Mouse (Mus musculus) heart, embryonic 14.5 days (tissue): ENCODE measurements around the gene Lca5l. TPM values are rescaled to one million over a fixed set of nuclear protein-coding genes. Genes with fewer than 3 reads are reported as not detected.

Source experiments
- ATAC-seq: fragments of 200-750 bp; cut with Nextera tagmentation; 2 replicates; pipeline ENCODE4 v1.8.0; 2017; ENCODE audit warnings: low read depth, moderate TSS enrichment; ENCODE audit not compliant: insufficient number of reproducible peaks, insufficient read depth, low FRiP score
- H3K27ac ChIP-seq, 2 experiments: fragments of 200-500 bp in 1 of 2; fragments of 300-500 bp in 1 of 2; sonication (generic) in 1 of 2; replicated peaks in 1 of 2; 2 replicates each; pipeline ENCODE4 v1.5.1; 2012 to 2014; ENCODE audit warnings: low read depth in 2 of 2, low read length in 2 of 2, control low read depth in 1 of 2, mild to moderate bottlenecking in 1 of 2, mixed read lengths in 1 of 2; ENCODE audit not compliant: control insufficient read depth in 1 of 2, insufficient read depth in 1 of 2
- H3K27me3 ChIP-seq: fragments of 300-500 bp; sonication (generic); 2 replicates; pipeline ENCODE4 v1.6.1; 2014; ENCODE audit warnings: mild to moderate bottlenecking, low read length, control low read depth; ENCODE audit not compliant: control insufficient read depth, insufficient read depth
- H3K36me3 ChIP-seq: fragments of 300-500 bp; sonication (generic); 2 replicates; pipeline ENCODE4 v1.6.1; 2014; ENCODE audit warnings: mild to moderate bottlenecking, control low read depth, low read length, mixed read lengths; ENCODE audit not compliant: control insufficient read depth, insufficient read depth
- H3K4me1 ChIP-seq, 2 experiments: fragments of 200-500 bp in 1 of 2; fragments of 300-500 bp in 1 of 2; sonication (generic) in 1 of 2; 2 replicates each; pipeline ENCODE4 v1.6.1; 2012 to 2014; ENCODE audit warnings: low read length in 2 of 2, control low read depth in 1 of 2, mixed read lengths in 1 of 2; ENCODE audit not compliant: control insufficient read depth in 2 of 2, insufficient read depth in 2 of 2
- H3K4me2 ChIP-seq: fragments of 300-500 bp; sonication (generic); 2 replicates; pipeline ENCODE4 v1.6.1; 2014; ENCODE audit warnings: mild to moderate bottlenecking, low read length
- H3K4me3 ChIP-seq, 2 experiments: fragments of 200-500 bp in 1 of 2; fragments of 300-500 bp in 1 of 2; sonication (generic) in 1 of 2; 2 replicates each; pipeline ENCODE4 v1.5.1; 2012 to 2014; ENCODE audit warnings: low read length in 2 of 2, mild to moderate bottlenecking in 2 of 2, control low read depth in 1 of 2, low read depth in 1 of 2, moderate library complexity in 1 of 2; ENCODE audit not compliant: control insufficient read depth in 1 of 2, insufficient read depth in 1 of 2
- H3K9ac ChIP-seq: fragments of 300-500 bp; sonication (generic); 2 replicates; pipeline ENCODE4 v1.6.1; 2014; ENCODE audit warnings: mild to moderate bottlenecking, low read length
- H3K9me3 ChIP-seq: fragments of 300-500 bp; sonication (generic); 2 replicates; pipeline ENCODE4 v1.6.1; 2016; ENCODE audit warnings: low read length, control low read depth; ENCODE audit not compliant: control insufficient read depth
- WGBS: fragments of 180-500 bp; shearing (Covaris S2); extraction: QIAGEN DNeasy Blood & Tissue Kit; methylation state at CpG from one replicate; pipeline ENCODE4 v1.1.7; 2014; 5-methylcytosine and 5-hydroxymethylcytosine counted together
- polyA plus RNA-seq: library from polyadenylated mRNA; unstranded; fragments of >200 nt; fragmentation: Nextera tagmentation; extraction: Ambion mirVana; gene quantifications from 2 replicates; pipeline ENCODE4 v1.2.1, GENCODE M21; 2014

Gene Lca5l
- polyA plus RNA-seq, 1 experiment from 2014 or later: 2.0 TPM

- H3K4me3 ChIP-seq: no peak overlapping the region
- no peak overlapping the region for H3K4me2 ChIP-seq
- no peak overlapping the region for H3K9ac ChIP-seq
- ATAC-seq: no peak
- H3K4me1 ChIP-seq: peaks cover 9 to 17% of the 10 kb centered on the region in 2 experiments
- H3K9me3 ChIP-seq: no peaks in the 10 kb centered on the region
- H3K27ac ChIP-seq: no peak overlapping the region
- no peaks in the 10 kb centered on the region for H3K27me3 ChIP-seq
- 89% methylated on average over 11 of the region's 11 CpGs for WGBS
- peaks cover 42% of the 10 kb centered on the region for H3K36me3 ChIP-seq
Observed at GRCm38 (mm10) chr16:96157171-96157570, 34.9 kb downstream of the Lca5l start.

- Histone ChIP-seq H3K27ac (no peak overlapping the region), H3K4me3 (no peak overlapping the region), H3K27me3 (no peaks in the 10 kb centered on the region), H3K9me3 (no peaks in the 10 kb centered on the region), H3K4me2 (no peak overlapping the region), H3K4me1 (peaks cover 12 to 21% of the 10 kb centered on the region in 2 experiments), H3K36me3 (peaks cover 45% of the 10 kb centered on the region), H3K9ac (no peak overlapping the region)
- ATAC-seq: no peak
- WGBS: 91% methylated on average over 8 of the region's 8 CpGs
Observed at GRCm38 (mm10) chr16:96156019-96156418, 36.1 kb downstream of the Lca5l start.

- H3K27ac ChIP-seq: no peak overlapping the region
- WGBS: 89% methylated on average over 2 of the region's 2 CpGs
- H3K4me2 ChIP-seq: no peak overlapping the region
- H3K36me3 ChIP-seq: peaks cover 45% of the 10 kb centered on the region
- H3K9ac ChIP-seq: no peak overlapping the region; the same call in 1 of the 2 replicates
- H3K27me3 ChIP-seq: no peaks in the 10 kb centered on the region
- no peak overlapping the region for H3K4me3 ChIP-seq
- H3K9me3 ChIP-seq: no peaks in the 10 kb centered on the region
- no peak for ATAC-seq
- peaks cover 12 to 32% of the 10 kb centered on the region in 2 experiments for H3K4me1 ChIP-seq
Observed at GRCm38 (mm10) chr16:96154476-96154875, 37.6 kb downstream of the Lca5l start.

- 12% methylated on average over 9 of the region's 9 CpGs for WGBS
- H3K36me3 ChIP-seq: peaks cover 45% of the 10 kb centered on the region
- no peaks in the 10 kb centered on the region for H3K9me3 ChIP-seq
- H3K27me3 ChIP-seq: no peaks in the 10 kb centered on the region
- peak overlapping the region; percentile 18 to 42; a peak in 3 of 4 replicates for H3K27ac ChIP-seq
- H3K4me3 ChIP-seq: no peak overlapping the region
- no peak overlapping the region for H3K4me2 ChIP-seq
- peaks cover 25 to 39% of the 10 kb centered on the region in 2 experiments for H3K4me1 ChIP-seq
- ATAC-seq: no peak
- H3K9ac ChIP-seq: peak overlapping the region; percentile 30; the same call in 1 of the 2 replicates
Observed at GRCm38 (mm10) chr16:96151551-96151950, 40.5 kb downstream of the Lca5l start.

- Histone ChIP-seq H3K4me2 (no peak overlapping the region), H3K4me1 (peaks cover 26 to 44% of the 10 kb centered on the region in 2 experiments), H3K36me3 (peaks cover 41% of the 10 kb centered on the region), H3K9me3 (no peaks in the 10 kb centered on the region), H3K27me3 (no peaks in the 10 kb centered on the region), H3K27ac (peak overlapping the region; percentile 18 to 42; a peak in 3 of 4 replicates), H3K4me3 (no peak overlapping the region), H3K9ac (peak overlapping the region; percentile 30; the same call in 1 of the 2 replicates)
- ATAC-seq: no peak
- WGBS: 28% methylated on average over 4 of the region's 4 CpGs
Observed at GRCm38 (mm10) chr16:96150995-96151394, 41.1 kb downstream of the Lca5l start.

GRCm38 (mm10) chr16:96149311-96149710 is 42.8 kb downstream of the Lca5l start:
- H3K36me3 ChIP-seq: peaks cover 25% of the 10 kb centered on the region
- no peak for ATAC-seq
- peak overlapping the region; percentile 84 to 87 for H3K27ac ChIP-seq
- peak overlapping the region; percentile 56 for H3K9ac ChIP-seq
- H3K4me1 ChIP-seq: peaks cover 26 to 47% of the 10 kb centered on the region in 2 experiments
- H3K9me3 ChIP-seq: no peaks in the 10 kb centered on the region
- WGBS: 29% methylated on average over 9 of the region's 9 CpGs
- H3K4me2 ChIP-seq: peak overlapping the region; percentile 46
- no peaks in the 10 kb centered on the region for H3K27me3 ChIP-seq
- H3K4me3 ChIP-seq: no peak overlapping the region; a peak in 1 of 4 replicates

- Histone ChIP-seq H3K9me3 (no peaks in the 10 kb centered on the region), H3K27me3 (no peaks in the 10 kb centered on the region), H3K4me2 (peak overlapping the region; percentile 46), H3K36me3 (peaks cover 20% of the 10 kb centered on the region), H3K9ac (peak overlapping the region; percentile 56), H3K4me1 (peaks cover 26 to 47% of the 10 kb centered on the region in 2 experiments), H3K4me3 (no peak overlapping the region; a peak in 1 of 4 replicates), H3K27ac (peak overlapping the region; percentile 84 to 87)
- ATAC-seq: no peak
- 29% methylated on average over 6 of the region's 6 CpGs for WGBS
Observed at GRCm38 (mm10) chr16:96148834-96149233, 43.2 kb downstream of the Lca5l start.

- peak overlapping the region; percentile 74 for H3K9ac ChIP-seq
- 0% methylated on average over 5 of the region's 5 CpGs for WGBS
- no peaks in the 10 kb centered on the region for H3K36me3 ChIP-seq
- no peak for ATAC-seq
- peak overlapping the region; percentile 74 for H3K4me2 ChIP-seq
- peaks cover 22 to 41% of the 10 kb centered on the region in 2 experiments for H3K4me1 ChIP-seq
- 0 out of 2 replicates have a peak, but pooled peaks cover 3% of the 10 kb centered on the region for H3K9me3 ChIP-seq
- peak overlapping the region; percentile 15 to 44; a peak in 1 of 4 replicates for H3K27ac ChIP-seq
- H3K27me3 ChIP-seq: no peaks in the 10 kb centered on the region
- peak overlapping the region; percentile 67 to 83 for H3K4me3 ChIP-seq
Observed at GRCm38 (mm10) chr16:96145814-96146213, 46.3 kb downstream of the Lca5l start.
